Mouse (Mus musculus) heart, adult 9 months (tissue): Measurements from ENCODE around the gene Rps6kl1.

Source experiments
- DNase-seq, 2 experiments: peaks; one replicate each; pipeline ENCODE4 v3.0.0; 2022; ENCODE audit warnings: low spot score in 2 of 2

Rps6kl1 gene

DNA sequence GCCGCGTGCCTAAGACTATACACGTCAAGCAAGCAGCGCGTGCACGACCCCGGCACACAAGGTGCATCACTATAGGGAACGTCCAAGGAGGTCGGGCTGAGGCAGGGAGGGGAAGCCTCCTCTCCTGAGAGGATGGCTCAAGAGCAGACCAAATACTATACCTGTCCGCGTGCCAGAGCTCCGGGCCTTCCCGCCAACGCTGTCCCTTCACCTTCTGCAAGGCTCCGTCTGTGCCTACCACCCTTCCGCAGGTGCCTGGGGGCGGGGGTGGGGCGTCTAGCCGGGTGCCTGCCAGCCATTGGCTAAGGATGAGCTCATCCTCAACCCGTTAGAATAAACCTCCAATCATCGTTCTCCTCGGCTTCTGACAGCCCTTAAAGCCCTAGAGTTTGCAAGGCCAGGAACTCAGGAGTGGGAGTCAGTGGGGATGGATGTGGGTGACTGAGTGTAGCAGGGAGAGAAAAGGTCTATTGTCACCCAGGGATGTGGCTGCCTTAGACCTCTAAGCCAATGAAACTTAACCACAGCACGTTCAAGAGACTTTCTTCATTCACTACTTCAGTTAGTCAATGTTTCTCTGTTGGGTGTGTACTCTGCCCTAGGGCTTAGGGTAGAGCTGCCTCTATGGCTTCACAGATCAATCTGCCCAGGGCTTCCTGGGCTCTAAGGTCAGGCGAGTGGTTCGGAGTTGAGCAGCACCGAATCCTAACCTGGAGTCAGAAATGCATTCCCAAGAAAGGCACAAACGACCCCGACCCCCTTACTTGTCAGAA is at the start of gene Rps6kl1:
Rps6kl1 (minus strand) TSS at position 263 of the 773 bp plus-strand sequence.
- peak in 1 of 2 experiments; percentile 60 for DNase-seq

DNA sequence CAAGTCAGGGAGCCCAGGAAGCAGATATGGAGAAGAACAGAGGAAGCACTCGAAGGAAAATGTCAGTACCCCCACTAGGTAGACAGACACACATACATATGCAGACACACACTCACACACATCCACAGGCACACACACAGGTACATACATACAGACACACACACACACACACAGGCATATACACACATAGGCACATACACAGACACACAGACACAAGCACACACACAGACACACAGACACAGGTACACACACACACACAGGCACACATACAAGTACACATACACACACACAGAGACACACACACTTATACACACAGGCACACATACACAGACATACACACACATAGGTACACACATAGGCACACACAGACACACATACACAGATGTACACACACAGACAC is 48.9 kb upstream of the Rps6kl1 start:
- no peak for DNase-seq

DNA sequence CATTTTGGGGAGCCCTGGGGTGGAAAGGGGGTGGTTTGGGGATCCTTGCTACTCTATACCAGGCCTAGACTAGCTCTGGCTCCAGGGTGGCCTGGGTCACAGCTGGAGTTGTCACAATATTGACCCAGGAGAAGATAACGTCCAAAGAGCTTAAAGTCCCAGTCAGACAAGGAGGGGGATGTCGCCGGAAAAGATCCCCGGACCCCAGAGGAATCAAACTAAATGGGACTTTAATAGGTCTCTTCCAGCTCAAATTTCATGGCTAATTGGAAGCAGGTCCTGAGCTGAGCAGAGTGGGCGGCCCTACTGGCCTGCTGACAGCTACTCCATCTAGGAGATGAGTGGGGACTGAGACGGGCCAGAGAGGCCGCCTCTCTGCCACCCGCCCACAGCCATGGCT is 46.9 kb upstream of the Rps6kl1 start:
- no peak for DNase-seq

DNA sequence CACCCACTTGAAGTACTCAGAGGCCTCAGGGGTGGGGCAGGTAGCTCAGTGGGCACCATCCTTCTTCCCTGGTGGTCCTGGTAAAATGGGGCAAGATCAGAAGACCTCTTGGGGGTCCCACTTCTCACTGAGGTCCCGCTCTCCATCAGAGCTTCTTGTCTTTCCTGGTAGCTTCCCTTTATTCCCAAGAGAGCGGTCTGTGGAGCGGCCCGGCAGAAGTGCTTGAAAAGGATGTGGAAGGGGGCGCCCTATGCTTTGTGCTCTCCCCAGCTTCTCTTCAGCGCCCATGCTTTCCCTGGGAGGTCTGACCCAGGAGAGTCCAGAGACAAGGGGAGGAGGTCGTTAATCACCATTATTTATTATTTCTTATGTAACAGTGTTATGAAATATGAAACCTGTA is 46.3 kb upstream of the Rps6kl1 start:
- no peak for DNase-seq

DNA sequence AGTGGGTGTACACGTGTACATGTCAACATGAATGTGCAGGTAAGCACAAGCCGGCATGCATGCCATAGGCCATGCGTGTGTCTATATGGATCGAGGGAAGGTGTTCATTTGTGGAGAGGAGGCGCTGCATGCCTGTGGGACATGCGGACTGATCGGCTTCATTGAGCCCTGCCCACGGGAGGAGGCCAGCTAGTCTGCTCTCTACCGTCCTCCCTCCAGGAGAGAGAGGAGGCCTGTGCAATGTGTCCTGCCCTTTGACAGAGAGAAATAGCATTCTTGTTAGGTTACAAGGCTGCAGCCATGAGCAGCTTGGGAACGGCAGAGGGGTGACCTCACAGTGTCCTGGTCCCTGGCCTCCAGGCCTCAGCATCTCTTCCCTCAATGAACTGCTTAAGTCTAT is 45.1 kb upstream of the Rps6kl1 start:
- DNase-seq: no peak

DNA sequence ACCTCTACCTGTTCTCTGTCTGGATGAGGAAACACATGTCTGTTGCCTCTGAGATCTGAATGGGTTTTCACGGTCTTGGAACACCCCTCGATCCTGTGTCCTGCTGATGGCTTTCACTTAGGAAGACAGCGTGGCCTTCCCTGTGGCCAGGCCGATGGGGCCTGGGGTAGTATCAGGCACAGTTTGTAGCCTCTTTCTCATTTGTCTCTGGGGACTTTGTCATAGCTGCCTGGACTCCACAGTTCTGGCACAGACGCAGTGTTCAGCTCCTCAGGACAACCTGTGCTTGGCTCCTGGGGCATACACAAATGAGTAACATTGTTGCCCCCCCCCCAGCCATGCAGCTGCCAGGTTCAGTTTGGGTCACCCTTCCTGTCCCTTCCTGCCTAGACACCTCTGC is 44.0 kb upstream of the Rps6kl1 start:
- DNase-seq: peak; percentile 55 to 75

DNA sequence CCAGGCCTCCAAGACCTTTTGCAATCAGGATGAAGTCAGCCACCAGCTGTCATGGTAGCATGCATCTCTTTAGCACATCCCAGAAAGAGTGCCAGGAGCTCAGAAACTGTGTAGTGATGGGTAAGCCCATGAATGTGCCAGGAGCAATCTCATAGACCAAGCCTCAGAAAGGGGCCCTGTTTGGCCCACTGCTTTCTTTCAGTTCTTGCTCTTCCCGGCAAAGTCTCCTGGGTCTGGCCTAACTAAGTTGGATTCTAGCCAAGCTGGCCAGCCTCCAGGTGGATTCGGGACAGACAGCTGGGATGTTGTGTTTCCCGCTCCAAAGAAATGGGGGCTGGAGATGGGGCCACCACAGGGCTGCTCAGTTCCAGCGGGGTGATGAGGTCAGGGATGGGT is 43.6 kb upstream of the Rps6kl1 start:
- peak; percentile 90 to 94 for DNase-seq

DNA sequence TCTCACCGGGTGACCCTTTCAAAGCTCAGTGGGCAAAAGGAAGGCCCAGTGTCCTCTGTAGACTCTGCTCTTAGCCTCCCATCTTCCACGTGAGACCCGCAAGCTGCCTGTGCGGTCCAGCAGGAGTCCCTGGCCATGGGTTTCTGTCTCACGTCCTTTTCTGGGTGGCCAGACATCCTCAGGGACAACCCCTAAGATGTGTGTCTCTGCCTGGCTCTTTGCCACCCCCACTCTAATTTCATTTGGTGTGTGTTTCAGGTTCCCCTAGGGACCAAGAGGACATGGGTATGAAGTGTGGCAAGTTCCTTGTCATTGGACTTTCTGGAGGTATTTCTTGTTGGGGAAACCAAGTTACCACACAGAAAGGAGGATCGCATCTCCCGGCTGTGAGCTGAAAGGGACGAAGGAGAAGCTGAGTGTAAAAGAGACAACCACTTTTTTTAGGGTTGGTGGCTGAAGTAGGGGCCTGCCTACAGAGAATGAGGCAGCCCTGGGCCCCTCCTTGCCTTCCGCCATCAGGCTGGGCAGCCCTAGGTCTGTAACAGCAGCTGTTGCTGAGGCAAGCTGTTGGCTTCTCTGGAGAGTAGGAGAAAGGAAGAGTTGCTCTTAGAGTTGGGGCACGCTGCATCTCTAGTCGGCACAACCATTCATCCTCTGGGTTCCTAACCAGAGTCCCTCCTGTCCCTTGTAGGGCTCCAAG is 43.0 kb upstream of the Rps6kl1 start:
- DNase-seq: no peak

DNA sequence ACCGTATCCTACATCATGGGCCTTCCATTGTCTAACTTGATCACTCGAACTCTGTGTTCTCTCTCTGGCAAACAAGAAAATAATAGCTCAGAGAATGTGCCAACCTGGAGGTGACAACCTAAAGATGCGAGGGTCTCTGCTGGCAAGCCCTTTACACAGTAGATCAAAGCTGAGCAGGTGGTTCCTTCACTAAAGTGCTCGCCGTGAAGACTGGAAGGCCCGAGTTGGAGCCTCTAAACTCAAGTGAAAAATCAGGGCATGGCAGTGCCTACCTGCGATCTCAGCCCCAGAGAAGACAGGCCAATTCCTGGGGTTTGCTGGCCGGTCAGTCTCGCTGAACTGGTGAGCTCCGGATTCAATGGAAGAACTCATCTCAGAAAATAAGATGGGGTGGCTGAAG is 42.1 kb upstream of the Rps6kl1 start:
- DNase-seq: no peak

DNA sequence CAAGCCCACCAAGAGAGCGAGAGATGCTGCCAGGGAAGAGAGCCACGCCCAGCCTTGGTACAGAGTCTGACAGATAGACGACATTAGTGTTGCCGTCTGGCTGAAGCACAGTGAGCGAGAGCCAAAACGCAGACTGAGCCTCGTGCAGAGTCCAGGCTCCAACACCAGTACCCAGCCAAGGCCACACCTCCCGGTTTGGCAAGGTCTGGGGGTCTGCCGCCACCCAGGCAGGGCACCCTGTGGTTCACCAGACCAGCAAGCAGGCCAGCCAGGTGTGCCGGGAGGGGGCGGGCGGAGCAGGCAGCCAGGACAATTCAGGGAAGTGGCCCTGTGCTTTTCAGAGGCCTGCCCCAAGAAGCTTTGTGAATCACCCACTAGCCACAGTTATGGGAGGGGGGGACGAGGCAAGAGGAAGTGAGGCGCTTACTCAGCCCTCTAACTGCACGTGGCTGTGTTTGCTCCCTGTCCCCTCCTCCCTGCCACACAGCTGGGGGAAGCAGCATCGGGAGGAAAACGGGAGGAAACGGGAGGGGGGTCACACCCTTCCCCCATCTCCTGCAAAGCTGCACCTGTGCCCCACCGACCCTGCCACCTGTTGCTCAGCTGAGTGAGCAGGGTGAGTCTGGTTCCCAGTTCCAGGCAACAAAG is 41.5 kb upstream of the Rps6kl1 start:
- DNase-seq: peak; percentile 84 to 87

DNA sequence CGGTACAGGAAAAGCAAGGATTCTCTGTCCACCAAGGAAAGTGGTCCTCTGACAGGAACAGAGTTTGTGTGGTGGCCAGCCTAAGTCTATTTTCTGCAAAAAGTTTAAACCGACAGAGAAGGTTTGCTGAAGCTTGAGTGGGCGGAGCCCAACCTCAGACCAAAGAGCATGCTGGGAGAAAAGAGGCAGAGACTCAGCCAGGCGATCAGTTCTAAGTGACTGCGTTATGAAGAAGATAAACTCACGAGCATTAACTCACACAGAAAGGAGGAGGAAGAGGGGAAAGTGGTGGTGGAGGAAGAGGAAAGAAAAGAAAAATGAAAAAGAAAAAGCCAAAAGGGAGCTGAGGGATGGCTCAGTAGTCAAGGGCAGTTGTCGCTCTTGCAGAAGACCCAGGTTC is 39.2 kb upstream of the Rps6kl1 start:
- DNase-seq: no peak

DNA sequence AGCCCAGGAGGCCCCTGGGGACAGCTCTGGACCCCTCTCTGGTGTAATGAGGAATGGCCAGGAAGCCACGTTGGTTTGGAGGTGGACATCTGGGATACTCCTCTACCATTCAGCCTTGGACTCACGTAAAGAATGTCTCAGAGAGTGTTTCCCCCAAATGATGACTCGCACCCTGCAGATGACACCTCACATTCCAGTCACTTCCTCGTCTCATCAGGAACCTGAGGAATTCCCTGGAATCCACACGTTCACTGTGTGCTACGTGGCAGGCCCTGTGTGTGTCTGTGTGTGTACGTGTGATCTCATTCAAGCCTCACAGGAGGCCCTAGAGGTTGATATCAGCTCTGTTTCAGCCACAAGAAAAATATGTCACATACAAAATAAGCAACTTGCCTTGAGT is 35.3 kb upstream of the Rps6kl1 start:
- DNase-seq: no peak

DNA sequence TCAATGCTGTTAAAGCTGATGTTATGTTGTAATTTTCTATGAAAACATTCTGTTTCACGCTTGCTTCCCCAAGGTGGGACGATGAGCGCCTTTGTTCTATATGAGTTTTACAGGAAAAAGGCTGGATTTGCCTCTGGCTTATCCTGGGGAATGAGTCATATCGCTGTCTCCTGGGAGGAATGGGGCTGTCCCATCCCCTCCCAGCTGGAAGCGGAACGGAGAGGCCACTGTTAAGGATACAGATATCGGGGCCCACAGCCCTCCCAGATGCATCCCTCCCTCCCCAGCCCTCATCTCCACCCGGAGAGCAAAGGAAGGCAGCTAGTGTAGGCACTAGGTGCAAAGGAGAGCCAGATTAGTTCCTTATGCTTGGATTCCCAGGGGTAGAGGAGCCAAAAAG is 34.7 kb upstream of the Rps6kl1 start:
- peak; percentile 71 to 74 for DNase-seq

DNA sequence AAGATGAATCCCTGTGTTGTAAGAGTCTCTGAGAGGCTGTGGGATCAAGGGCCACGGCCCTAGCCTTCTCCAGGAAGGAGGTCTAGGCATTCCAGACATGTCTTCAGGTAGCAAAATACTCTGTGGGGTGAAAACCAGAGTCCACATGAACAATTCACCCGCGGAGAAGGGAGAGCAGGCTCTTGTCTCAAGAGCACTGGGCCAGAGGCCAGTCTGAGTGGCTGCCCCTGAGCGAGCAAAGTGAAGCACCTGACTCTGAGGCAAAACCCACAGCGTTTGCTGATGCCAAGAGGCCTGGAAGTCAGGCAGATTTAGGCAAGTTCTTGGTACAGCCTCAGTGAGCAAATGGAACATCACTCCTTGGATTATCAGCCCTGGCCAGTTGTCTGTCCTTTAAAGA is 33.1 kb upstream of the Rps6kl1 start:
- no peak for DNase-seq

DNA sequence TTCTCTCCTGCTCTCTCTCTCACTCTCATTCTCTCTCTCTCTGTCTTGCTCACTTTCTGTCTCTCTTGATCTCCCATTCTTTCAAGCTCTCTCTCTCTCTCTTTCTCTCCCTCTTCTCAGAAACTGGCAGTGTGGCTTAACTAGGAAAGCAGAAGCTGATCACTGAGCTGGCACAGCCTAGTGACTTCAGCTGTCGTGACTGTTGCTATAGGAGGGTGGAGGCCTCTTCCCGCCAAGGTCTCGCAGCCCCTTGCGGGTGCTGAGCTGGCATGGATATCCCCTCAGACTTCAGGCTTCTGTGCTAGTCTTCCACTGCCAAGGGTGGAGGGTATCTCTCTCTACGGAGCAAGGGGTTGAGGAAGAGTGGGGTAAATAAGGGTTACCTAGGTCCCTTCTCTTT is 31.8 kb upstream of the Rps6kl1 start:
- DNase-seq: no peak

DNA sequence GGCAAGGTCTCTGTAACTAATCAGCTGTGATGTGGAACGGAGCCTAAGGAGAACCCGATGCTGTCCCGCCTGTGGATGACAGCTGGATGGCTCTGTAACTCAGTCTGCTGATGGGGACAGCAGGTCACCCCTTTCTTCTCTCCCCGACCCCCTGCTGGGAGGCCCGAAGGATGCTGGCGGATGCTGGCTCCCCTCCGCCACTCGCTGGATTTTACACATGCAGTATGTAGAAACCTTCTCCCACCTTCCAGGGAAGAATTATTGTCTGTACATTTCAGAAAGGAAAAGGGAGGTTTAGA is 31.2 kb upstream of the Rps6kl1 start:
- no peak for DNase-seq

DNA sequence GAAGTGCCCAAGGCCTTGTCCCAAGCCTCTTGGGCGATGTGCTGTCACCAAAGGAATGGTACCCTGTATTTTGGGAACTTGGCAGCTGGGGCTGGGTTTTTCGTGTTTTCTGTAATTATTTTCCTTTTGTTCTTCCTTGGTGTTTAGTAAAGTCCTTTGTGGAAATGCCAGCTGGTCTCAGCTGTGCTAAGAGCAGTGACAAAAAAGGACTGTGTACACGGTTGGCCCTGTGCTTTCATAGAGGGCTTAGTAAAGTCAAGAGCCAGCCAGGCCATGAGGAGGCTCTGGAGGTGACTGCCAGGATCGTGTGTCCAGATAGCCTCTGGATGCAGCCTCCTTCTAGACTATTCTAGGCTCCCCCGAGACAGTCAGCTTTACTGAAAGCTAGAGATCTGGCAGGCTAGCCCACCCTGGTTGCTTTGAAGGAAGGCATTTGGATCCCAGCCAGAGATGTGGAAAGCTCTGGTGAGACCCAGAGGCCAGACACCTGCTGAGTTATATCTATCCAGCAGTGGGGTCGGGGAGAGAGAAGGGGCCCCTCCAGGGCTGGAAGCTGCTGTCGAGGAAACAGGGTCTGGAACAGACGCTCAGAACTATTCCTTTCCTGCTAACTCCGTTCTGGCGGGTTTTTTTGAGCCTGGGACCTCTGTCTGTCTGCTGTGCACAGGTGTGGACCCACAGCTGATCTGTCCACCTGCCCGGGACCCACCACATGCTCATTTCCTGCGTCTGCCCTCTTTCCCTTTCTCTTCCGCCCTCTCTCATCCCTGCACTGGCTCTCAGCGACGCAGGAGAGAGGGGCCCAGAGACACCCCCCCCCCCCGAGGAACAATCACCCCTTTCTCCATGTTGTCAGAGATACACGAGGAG is 30.6 kb upstream of the Rps6kl1 start:
- DNase-seq: no peak

DNA sequence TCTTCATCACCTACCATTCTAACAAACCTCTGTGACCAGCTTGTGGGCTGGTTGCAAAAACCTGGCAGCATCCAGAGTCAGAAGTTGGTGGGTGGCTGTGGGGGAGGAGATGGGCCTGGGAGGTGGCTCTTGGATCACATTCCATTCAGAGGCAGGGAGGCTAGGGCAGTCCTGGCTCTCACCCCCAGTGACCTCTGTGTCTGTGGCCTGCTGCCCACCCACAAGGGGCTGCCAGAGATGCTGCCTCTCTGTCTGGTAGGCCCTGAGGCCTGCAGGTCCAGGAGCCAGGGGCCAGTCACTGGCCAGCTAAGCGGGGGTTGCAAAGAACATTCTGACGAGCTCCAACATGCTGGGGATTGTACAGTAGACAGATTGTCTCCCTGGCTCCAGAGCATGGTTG is 27.2 kb upstream of the Rps6kl1 start:
- DNase-seq: no peak

DNA sequence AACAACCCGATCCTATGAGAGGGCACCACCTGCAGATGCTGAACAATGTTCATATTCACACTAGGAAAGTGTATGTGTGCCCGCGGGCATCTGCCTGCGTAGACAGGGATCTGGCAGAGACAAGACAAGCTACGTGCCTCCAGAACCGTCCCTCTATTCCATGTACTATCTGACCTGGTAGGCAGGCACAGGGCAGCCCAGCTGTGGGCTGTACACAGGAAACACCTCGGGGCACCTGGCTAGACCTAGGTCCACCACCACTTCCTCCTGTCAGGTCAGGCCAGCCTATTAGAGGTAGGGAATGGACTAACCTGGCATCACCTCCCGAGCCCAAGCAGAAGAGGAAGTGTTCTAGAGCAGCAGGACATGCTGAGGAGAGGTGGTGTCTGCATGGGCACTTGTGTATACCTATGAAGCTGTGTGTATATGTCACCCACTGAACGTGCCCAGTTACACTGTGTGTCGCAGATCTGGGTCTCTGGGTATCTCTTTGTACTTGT is 26.7 kb upstream of the Rps6kl1 start, which contains the start of gene Pgf:
Pgf (minus strand) TSS at position 51 of the 500 bp plus-strand sequence.
- no peak for DNase-seq

DNA sequence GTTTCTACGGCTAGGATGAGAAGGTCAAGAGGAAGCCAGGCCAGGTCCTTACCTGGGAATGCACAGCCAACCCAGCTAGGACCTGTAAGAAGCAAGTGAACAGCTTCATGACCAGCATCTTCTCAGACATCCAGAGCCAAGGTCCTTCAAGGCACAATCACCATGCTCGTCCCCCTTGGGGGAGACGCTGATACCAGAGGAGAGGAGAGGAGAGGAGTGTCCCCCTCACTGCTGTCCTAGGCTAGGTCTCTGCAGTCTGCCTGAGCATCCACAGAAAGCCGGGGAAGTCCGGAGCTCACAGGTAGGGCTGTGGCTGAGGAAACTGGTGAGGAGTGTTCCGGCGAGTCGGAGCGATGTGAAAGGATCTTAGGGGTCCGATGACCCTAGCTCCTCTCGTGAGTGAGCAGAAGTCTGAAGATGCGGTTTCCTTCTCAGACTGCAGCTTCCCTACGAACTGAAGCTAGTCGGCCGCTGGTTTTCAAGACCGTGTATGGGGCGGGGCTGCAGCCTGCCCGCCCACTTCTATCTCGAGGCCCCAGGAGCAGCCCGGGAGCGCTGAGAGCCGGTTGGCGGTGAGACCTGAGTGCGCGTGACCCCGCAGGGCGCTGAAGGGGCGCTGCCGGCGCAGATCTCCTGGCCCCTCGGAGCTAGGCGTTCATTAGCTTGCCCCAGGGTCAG is 25.9 kb upstream of the Rps6kl1 start:
- peak; percentile 65 to 69 for DNase-seq
